Mouse (Mus musculus) kidney, postnatal 10 days (tissue): ENCODE measurements around the gene Espl1.

Source experiments
- DNase-seq: peaks from one replicate; pipeline ENCODE4 v3.0.0; 2021; ENCODE audit warnings: mixed read lengths

Espl1 gene

DNA sequence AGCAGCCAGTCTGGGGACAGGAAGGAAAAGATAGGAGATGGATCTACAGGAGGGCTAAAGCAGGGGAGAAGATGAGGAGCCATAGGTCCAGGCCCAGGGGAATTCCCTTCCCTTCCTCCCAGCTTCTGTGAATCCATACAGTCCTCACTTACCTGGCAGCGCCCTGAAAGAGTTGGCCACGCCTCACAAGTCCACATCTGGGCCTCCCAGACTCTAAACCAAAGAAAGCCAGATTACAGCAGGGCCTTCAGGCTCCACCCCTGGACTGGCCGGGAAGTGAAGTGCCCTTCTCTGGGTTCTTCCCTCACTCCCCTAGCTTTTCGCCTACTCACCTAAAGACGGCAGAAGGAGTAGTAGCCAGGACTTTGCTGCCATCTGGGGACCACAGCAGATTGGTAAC lies 43.5 kb downstream of the Espl1 start:
- DNase-seq, result no peak

DNA sequence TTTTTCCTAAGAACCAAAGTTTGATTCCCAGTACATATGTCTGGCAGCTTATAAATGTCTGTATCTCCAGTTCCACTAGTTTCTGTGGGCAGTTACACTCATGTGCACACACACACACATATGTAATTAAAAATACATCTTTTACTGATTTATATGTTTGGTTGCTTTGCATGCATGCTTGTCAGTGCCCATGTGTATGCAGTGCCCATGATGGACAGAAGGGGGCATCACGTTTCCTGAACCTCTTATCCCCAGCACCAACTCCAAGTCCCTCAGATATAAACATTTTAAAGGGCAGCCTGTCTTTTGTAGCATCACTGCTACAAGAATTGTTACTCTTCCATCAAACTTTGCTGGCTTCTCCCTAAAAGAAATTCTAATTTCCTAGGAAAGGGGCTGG lies 45.5 kb downstream of the Espl1 start:
- DNase-seq, result peak; percentile 76

DNA sequence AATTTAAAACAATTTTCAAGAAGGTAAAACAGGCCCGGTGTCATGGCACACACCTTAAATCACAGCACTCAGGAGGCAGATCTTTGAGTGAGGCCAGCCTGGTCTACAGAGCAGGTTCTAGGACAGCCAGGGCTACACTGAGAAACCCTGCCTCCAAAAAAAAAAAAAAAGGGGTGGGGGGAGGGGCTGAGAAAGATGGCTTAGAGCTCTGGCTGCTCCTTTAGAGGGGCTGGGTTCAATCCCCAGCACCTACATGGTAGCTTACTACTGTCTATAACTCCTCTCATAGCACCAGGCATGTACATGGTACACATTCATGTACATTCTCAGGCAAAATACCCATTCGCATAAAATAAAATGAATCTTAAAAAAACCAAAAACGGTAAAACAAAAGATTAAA lies 48.4 kb downstream of the Espl1 start:
- no peak for DNase-seq

DNA sequence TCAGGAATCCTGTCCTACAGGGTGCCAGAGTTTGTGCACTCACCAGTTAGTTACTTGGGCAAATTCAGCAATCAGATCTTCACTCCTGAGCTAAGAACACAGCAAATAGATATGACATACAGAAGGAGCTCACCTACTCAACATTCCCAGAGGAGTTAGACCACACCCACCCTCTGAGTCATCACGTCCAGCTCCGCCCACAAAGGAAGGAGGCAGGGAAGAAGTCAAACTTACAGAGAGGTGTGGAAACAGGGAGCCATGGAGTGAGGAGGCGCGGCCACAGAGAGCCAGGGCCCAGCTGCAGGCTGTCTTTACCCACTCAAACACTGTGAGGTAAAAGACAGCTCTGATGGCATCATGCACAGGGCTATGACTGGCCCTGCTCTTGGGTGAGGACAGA lies 50.4 kb downstream of the Espl1 start:
- no peak for DNase-seq

- peak; percentile 98 for DNase-seq
Observed at GRCm38 (mm10) chr15:102350138-102350941, 54.3 kb downstream of the Espl1 start, which contains the start of gene Aaas. Gene Aaas (minus strand): TSS chr15:102350771.

DNA sequence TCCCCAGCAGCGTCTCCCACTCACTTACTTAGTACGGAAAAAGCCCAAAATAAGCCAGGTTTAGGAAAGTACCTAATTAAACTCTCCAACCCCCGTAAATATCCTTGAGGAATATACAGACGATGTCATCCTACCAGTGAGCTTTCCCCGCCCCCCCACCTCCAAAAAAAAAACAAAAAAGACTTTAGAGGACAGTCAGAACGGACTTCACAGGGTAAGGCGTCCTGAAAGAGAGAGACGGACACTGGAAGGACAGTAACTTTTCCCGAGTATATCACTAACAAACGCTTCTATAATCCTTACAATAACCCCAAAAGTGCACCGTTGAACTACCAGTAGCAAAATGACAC lies 54.9 kb downstream of the Espl1 start:
- DNase-seq, result no peak

- DNase-seq, result no peak
Observed at GRCm38 (mm10) chr15:102352177-102352576, 56.1 kb downstream of the Espl1 start.

- DNase-seq, result no peak
Observed at GRCm38 (mm10) chr15:102353986-102354385, 57.9 kb downstream of the Espl1 start.

DNA sequence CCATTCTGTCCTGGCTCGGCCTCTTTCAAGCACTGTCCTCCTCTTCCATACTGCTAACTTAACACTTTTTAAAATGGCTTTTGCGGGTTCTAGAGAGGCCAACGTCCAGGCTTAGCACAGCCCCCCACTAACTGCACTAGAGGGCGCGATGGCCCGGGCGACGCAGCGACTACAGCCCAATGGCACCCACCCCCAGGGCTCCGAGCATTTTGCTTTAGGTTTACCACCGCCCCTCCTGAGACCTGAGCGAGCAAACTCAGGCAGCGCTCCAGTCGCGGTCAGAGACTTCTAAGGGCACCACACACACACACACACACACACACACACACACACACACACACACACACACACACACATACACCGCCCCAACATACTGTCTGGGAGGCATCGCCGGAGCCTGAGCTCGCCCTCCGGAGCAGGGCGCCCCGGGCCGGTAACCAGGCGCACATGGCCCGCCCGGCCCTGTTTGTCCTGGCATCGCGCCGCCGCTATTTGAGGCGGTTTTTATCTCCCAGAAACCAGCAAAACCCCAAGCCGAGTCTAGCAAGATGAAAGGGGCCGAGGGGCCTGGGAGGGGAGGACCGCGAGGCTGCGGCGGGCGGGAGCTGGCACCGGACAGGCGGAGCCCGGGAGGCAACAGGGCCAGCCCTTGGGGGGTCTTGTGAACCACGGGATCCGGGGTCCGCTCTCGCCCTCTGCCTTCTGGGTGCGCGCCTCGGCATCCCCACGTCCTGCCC lies 59.2 kb downstream of the Espl1 start:
- DNase-seq, result peak; percentile 76

GRCm38 (mm10) chr15:102355871-102356441 lies 59.9 kb downstream of the Espl1 start:
- peak; percentile 66 for DNase-seq

DNA sequence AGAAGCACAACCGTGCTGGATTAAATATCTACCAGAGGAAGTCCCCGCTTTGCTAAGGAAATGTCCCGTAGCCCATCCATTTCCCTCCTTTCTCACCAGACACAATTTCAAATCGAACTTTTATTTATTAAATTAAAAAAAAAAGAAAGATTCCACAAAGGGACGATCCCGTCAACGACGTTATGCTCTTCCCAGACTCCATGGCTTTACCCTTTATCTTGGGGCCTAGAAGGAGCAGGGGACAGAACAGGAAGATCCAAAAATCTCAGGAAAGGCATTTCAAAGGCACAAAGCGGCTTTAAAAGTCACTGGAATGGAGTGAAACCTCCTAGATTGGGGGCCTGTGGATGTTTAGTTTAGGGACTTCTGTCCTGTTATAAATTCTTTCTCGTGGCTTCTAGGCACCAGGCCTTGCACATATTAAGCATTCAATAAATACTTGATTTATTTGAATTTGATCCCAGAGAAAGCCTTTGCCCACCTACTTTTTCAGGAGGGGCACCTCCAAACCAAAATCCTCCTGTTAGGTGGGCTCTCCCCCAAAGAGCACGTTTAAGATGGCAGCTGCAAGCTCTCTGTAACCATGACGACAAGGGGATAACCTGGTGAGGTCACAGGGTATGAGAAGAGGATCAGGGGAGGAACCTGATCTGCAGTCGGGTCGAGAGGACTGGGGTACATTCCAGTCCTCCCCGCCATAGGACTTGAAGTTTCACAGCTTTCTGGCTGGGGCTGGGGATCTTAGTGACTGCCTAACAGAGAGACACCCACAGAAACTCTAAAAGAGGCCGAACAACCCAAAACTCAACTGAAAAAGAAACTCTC lies 60.6 kb downstream of the Espl1 start:
- DNase-seq, result no peak

DNA sequence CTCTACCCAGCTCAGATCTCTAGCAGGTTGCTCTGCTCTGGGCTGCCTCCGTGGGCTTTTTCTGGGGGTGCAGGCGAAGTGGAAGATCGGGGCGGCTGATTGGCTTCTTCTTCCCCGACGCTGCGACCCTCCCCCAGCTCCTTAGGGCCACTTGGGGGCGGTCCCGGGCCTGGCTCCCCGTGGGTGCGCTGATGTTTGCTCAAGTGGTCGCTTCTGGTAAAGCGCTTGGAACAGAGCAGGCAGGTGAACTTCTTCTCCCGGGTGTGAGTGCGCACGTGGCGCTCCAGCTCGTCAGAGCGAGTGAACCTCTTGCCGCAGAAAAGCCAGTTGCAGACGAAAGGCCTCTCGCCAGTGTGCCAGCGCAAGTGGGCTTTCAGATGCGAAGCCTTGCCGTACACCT lies 62.1 kb downstream of the Espl1 start:
- DNase-seq, result no peak

- DNase-seq, result no peak
Observed at GRCm38 (mm10) chr15:102358834-102359233, 62.8 kb downstream of the Espl1 start.

DNA sequence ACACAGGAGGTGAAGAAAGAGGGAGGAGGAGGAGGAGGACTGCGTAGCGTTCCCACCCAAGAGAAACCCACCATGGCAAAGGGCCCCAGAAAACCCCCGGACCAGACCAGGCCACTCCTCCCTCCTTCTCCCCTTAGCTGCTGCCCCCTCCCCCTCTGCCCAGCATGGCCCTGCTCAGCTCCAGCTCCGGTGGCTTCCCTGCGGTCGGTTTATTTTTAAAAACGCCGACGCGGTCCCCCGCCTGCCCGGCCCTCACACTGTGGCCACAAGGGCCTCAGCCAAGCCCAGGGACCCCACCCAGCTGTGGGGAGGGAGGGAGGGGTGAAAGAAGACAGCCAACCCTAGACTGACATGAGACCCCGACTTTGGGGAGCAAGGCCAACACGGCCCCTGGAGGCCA lies 66.6 kb downstream of the Espl1 start:
- peak; percentile 58 for DNase-seq

DNA sequence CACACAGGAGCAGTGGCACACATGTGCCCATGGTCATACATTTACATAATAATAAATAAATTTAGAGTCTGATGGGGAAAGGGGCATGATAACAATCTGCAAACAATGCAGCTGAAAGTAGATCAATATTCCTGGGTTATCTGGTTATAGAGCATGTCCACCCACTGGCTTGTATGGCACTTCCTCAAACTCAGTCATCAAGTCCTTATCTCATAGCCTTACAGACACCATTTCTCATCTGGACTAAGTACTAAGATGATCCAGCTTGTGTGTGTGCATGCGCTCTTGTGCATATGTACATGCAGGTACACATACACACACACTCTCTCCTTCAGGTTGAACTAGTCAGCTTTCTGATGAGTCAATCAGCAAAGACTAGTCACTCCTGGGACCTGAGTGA lies 68.6 kb downstream of the Espl1 start:
- no peak for DNase-seq

DNA sequence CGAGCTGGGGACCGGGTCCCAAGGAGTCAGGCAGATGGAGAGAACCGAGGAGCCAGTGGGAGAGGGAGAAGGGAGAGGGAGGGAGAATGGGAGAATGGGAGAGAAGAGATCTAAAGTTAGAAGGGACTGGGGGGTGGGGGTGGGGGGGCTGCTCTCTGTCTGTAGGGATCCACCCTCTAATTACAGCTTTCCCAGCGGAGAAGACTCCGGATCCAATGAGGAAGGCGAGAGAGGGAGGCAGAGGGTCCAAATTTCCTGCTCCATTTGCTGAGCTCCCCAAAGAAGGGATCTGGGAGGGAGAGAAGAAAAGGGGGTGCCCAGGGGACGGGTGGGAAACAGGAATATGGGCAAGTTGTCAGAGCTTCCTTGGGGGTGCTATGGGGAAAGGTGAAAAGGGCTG lies 70.2 kb downstream of the Espl1 start:
- DNase-seq, result no peak

- no peak for DNase-seq
Observed at GRCm38 (mm10) chr15:102366733-102367344, 70.8 kb downstream of the Espl1 start, which contains the start of gene Sp7. Gene Sp7 (minus strand): TSS chr15:102367182.

DNA sequence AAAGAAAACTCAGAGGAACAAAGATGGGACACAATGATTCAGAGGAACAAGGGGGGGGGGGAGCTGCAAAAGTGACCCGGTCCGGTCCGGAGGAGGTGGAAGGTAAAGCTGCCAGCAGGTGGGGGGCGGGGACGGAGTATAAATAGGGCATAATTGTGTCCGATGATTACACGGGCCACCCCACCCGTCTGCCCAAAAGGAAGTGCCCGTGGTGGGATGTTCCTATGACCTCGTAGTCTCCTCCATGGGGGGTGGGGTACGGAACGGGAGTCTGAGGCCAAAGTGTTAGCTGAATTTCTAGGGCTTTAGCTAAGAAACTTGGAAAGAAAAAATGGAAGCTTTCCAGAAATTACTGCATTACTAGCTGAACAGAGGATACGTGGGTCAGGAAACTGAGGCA lies 73.9 kb downstream of the Espl1 start:
- DNase-seq, result no peak

- DNase-seq, result no peak
Observed at GRCm38 (mm10) chr15:102370727-102371126, 74.7 kb downstream of the Espl1 start.
